Mouse (Mus musculus) ES-Bruce4 (cell line): ENCODE results near the gene Tas2r119. TPM values are rescaled to one million over a fixed set of nuclear protein-coding genes. Genes with fewer than 3 reads are reported as not detected.

ENCODE experiments used
- H3K27ac ChIP-seq: 2 replicates; pipeline ENCODE4 v1.5.1; 2012; ENCODE audit warnings: low read length, inconsistent platforms; ENCODE audit not compliant: insufficient read depth
- H3K27me3 ChIP-seq: 2 replicates; pipeline ENCODE4 v1.6.1; 2012; ENCODE audit warnings: mild to moderate bottlenecking, low read length, inconsistent platforms; ENCODE audit not compliant: control insufficient read depth, poor library complexity, insufficient read depth, severe bottlenecking
- H3K36me3 ChIP-seq: 2 replicates; pipeline ENCODE4 v1.6.1; 2012; ENCODE audit warnings: inconsistent platforms, mild to moderate bottlenecking, low read length, moderate library complexity; ENCODE audit not compliant: control insufficient read depth, poor library complexity, insufficient read depth, severe bottlenecking
- H3K4me1 ChIP-seq: one replicate; pipeline ENCODE4 v1.8.1; 2011; ENCODE audit warnings: low read length; ENCODE audit not compliant: control insufficient read depth, insufficient read depth
- H3K4me3 ChIP-seq: 2 replicates; pipeline ENCODE4 v1.5.1; 2011; ENCODE audit warnings: low read depth, mild to moderate bottlenecking, low read length
- H3K9ac ChIP-seq: 2 replicates; pipeline ENCODE4 v1.6.1; 2012; ENCODE audit warnings: low read depth, mild to moderate bottlenecking, inconsistent platforms; ENCODE audit not compliant: poor library complexity, severe bottlenecking
- H3K9me3 ChIP-seq: replicated peaks from 2 replicates; pipeline ENCODE4 v1.6.1; 2012; ENCODE audit warnings: mild to moderate bottlenecking, low read length, inconsistent platforms; ENCODE audit not compliant: control insufficient read depth, poor library complexity, insufficient read depth, severe bottlenecking
- CTCF ChIP-seq: IDR thresholded peaks from one replicate; pipeline ENCODE4 v1.8.1; 2011; ENCODE audit warnings: low read depth, low read length
- EP300 ChIP-seq: IDR thresholded peaks from 2 replicates; pipeline ENCODE4 v1.6.1; 2011; ENCODE audit warnings: low read depth, low read length; ENCODE audit not compliant: insufficient read depth
- POLR2A ChIP-seq: IDR thresholded peaks from one replicate; pipeline ENCODE4 v1.8.1; 2011; ENCODE audit warnings: low read length; ENCODE audit not compliant: insufficient read depth
- polyA plus RNA-seq: library from polyadenylated mRNA; stranded (reverse); fragments of >200 nt; gene quantifications from 2 replicates; pipeline ENCODE4 v1.2.4, GENCODE M21; 2011; ENCODE audit warnings: low read depth; ENCODE audit not compliant: missing spikeins, insufficient read depth, insufficient read length

Gene Tas2r119
- polyA plus RNA-seq, 1 experiment, result not detected

- TF ChIP-seq EP300 (no peak), POLR2A (no peak), CTCF (no peak)
These were observed 4.9 kb downstream of the Tas2r119 start for GRCm38 (mm10) chr15:32182026-32182425.

GRCm38 (mm10) chr15:32184964-32185363 is 7.9 kb downstream of the Tas2r119 start:
- H3K27ac ChIP-seq, result no peak overlapping the region
- H3K9ac ChIP-seq, result no peak overlapping the region
- H3K4me3 ChIP-seq, result no peak overlapping the region
- no peaks in the 10 kb centered on the region for H3K4me1 ChIP-seq
- H3K27me3 ChIP-seq, result no peaks in the 10 kb centered on the region
- no peak for TF ChIP-seq POLR2A
- TF ChIP-seq EP300, result no peak
- no peak for TF ChIP-seq CTCF
- H3K36me3 ChIP-seq, result no peaks in the 10 kb centered on the region
- no peaks in the 10 kb centered on the region for H3K9me3 ChIP-seq

More at GRCm38 (mm10) chr15:32182026-32182425, 4.9 kb downstream of the Tas2r119 start:
- Histone ChIP-seq H3K4me3 (no peak overlapping the region), H3K9ac (no peak overlapping the region), H3K4me1 (no peaks in the 10 kb centered on the region), H3K9me3 (no peaks in the 10 kb centered on the region), H3K27ac (no peak overlapping the region), H3K36me3 (no peaks in the 10 kb centered on the region), H3K27me3 (no peaks in the 10 kb centered on the region)

DNA sequence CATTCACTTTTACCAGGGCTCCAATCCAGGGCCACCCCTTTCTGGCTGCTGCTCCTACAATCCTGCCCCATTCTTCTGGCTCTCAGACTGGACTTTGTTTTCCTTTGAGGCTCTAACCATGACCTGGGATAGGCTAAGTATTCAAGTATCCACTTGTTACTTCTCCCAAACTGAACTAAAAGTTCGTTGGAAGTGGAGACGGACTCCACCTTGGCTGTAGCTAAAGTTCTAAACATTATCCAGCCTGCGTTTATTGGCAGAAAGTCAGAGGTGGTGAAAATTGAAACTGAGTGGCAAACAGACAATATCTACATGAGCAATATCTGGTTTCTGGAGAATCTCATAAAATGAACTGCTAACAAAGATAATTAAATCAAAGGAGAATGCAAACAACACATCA is 12.8 kb downstream of the Tas2r119 start:
- Histone ChIP-seq H3K27me3 (no peaks in the 10 kb centered on the region), H3K9me3 (no peaks in the 10 kb centered on the region), H3K4me1 (no peaks in the 10 kb centered on the region), H3K4me3 (no peak overlapping the region), H3K27ac (no peak overlapping the region), H3K36me3 (no peaks in the 10 kb centered on the region), H3K9ac (no peak overlapping the region)
- TF ChIP-seq CTCF (no peak), EP300 (no peak), POLR2A (no peak)

GRCm38 (mm10) chr15:32190436-32190835 is 13.3 kb downstream of the Tas2r119 start:
- TF ChIP-seq CTCF (no peak), POLR2A (no peak), EP300 (no peak)
- H3K36me3 ChIP-seq, result no peaks in the 10 kb centered on the region
- no peak overlapping the region for H3K9ac ChIP-seq
- H3K4me1 ChIP-seq, result no peaks in the 10 kb centered on the region
- H3K27ac ChIP-seq, result no peak overlapping the region
- no peaks in the 10 kb centered on the region for H3K9me3 ChIP-seq
- H3K4me3 ChIP-seq, result no peak overlapping the region
- no peaks in the 10 kb centered on the region for H3K27me3 ChIP-seq

DNA sequence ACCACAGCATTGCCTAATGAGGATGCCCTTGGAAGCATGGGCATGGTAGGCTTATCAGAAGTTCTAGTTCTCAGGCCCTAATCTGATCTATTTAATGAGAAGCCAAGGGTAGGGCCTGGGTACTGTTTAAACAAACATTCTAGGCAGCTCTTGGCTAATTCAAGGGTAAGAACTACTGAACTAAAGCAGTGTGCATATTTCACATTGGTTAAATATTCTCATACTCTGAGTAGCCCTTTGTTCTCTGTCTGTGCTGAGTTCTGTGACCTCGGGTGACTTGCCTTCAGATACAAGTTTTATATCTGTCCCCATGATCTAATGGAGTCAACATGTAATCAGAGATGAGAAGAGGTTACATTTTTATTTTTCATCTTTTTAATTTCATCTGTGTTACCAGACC is 15.9 kb downstream of the Tas2r119 start:
- no peaks in the 10 kb centered on the region for H3K4me1 ChIP-seq
- no peak overlapping the region for H3K4me3 ChIP-seq
- no peaks in the 10 kb centered on the region for H3K27me3 ChIP-seq
- no peaks in the 10 kb centered on the region for H3K9me3 ChIP-seq
- no peaks in the 10 kb centered on the region for H3K36me3 ChIP-seq
- no peak overlapping the region for H3K9ac ChIP-seq
- H3K27ac ChIP-seq, result no peak overlapping the region
- TF ChIP-seq EP300 (no peak), CTCF (no peak), POLR2A (no peak)

GRCm38 (mm10) chr15:32198076-32198475 is 21.0 kb downstream of the Tas2r119 start:
- Histone ChIP-seq H3K9me3 (no peaks in the 10 kb centered on the region), H3K9ac (no peak overlapping the region), H3K27ac (no peak overlapping the region), H3K36me3 (no peaks in the 10 kb centered on the region), H3K4me1 (no peaks in the 10 kb centered on the region), H3K27me3 (no peaks in the 10 kb centered on the region), H3K4me3 (no peak overlapping the region)
- TF ChIP-seq CTCF (no peak), EP300 (no peak), POLR2A (no peak)
